Mouse (Mus musculus): ENCODE results near the gene Ece1.

Ece1 gene

GRCm38 (mm10) chr4:137919116-137919515, 57.1 kb downstream of the Ece1 start:
- peak; percentile 88 for DNase-seq

- DNase-seq: peak; percentile 99
These were observed 58.0 kb downstream of the Ece1 start for GRCm38 (mm10) chr4:137920005-137920404.

GRCm38 (mm10) chr4:137920500-137920961, 58.5 kb downstream of the Ece1 start:
- DNase-seq: peak; percentile 98

- peak; percentile 98 for DNase-seq
These were observed 59.5 kb downstream of the Ece1 start for GRCm38 (mm10) chr4:137921510-137921909.

GRCm38 (mm10) chr4:137923052-137923451, 61.0 kb downstream of the Ece1 start:
- DNase-seq: peak; percentile 91

- DNase-seq: peak; percentile 91
These were observed 63.1 kb downstream of the Ece1 start for GRCm38 (mm10) chr4:137925176-137925575.

- peak; percentile 93 for DNase-seq
These were observed 64.1 kb downstream of the Ece1 start for GRCm38 (mm10) chr4:137926161-137926560.

GRCm38 (mm10) chr4:137927136-137927535, 65.1 kb downstream of the Ece1 start:
- DNase-seq: no peak

GRCm38 (mm10) chr4:137927741-137928535, 65.9 kb downstream of the Ece1 start:
- peak; percentile 87 for DNase-seq

GRCm38 (mm10) chr4:137928813-137929212, 66.8 kb downstream of the Ece1 start:
- no peak for DNase-seq

GRCm38 (mm10) chr4:137929341-137930016, 67.4 kb downstream of the Ece1 start:
- peak; percentile 94 for DNase-seq

- peak; percentile 93 for DNase-seq
These were observed 68.5 kb downstream of the Ece1 start for GRCm38 (mm10) chr4:137930500-137931008.

- peak; percentile 99 for DNase-seq
These were observed 69.1 kb downstream of the Ece1 start for GRCm38 (mm10) chr4:137931009-137931757.

GRCm38 (mm10) chr4:137932554-137933178, 70.6 kb downstream of the Ece1 start:
- no peak for DNase-seq

- DNase-seq: peak; percentile 97
These were observed 71.3 kb downstream of the Ece1 start for GRCm38 (mm10) chr4:137933328-137933727.

GRCm38 (mm10) chr4:137936134-137936533, 74.1 kb downstream of the Ece1 start:
- no peak for DNase-seq

- no peak for DNase-seq
These were observed 78.0 kb downstream of the Ece1 start for GRCm38 (mm10) chr4:137940061-137940460.

- no peak for DNase-seq
These were observed 79.3 kb downstream of the Ece1 start for GRCm38 (mm10) chr4:137941131-137941844.

GRCm38 (mm10) chr4:137941871-137942781, 80.1 kb downstream of the Ece1 start:
- DNase-seq: peak; percentile 98

- no peak for DNase-seq
These were observed 80.9 kb downstream of the Ece1 start for GRCm38 (mm10) chr4:137942782-137943486.

Data from heart, adult 11 months (tissue).